Mouse (Mus musculus): ENCODE measurements around the gene 0610040J01Rik. TPM values are rescaled to one million over a fixed set of nuclear protein-coding genes. Genes with fewer than 3 reads are reported as not detected.
A peak's percentile ranks its signal among the peaks of the same experiment; 100 is the strongest.

0610040J01Rik gene
- 3.9 and 4.1 TPM in 2 replicates for polyA plus RNA-seq (2015; fragmentation: Nextera tagmentation; extraction: Ambion mirVana)

DNA sequence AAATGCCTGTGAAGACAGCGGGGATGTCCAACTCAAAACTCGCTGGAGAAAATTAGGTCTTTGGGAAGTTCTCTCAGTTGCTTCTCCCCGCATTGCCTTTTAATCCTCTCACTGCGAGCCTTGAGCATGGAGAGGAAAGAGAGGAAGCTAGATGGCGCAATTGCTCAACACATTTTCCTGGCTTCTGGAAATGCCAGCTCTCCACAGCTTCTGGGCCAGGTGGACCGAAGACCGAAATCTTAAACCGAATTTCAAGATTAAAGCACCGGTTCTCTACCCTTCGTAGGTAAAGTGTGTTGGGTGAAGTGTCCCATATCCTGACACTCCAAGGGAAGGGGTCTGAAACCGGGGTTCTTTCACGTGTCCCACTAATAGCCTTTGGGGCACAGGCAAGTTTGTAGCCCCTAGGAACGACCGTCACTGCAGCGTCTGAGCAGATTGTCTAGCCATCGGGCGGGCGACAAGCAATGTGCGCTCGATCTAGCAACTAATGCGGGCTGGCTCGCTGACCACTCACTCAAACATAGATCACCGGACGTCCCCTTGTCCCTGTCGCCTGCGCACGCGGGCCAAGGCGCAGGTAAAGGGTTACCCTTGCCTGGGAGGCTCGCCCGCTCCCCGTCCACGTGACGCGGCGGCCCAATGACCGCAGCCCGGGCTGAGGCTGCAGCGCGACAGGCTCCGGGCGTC lies at the start of gene 0610040J01Rik:
TSS of gene 0610040J01Rik (plus strand) at position 545 of the 690 bp plus-strand sequence.
- peak; percentile 93 for ATAC-seq (replicated peaks)
- Histone ChIP-seq H3K9ac (replicated peaks) (peak within 1 kb of the TSS; percentile 47), H3K4me1 (0 out of 2 replicates have a peak, but pooled peaks cover 8% of the 10 kb centered on the region), H3K27me3 (0 out of 2 replicates have a peak, but pooled peaks cover 4% of the 10 kb centered on the region), H3K36me3 (no peaks in the 10 kb centered on the region), H3K9me3 (no peaks in the 10 kb centered on the region), H3K4me2 (replicated peaks) (peak within 1 kb of the TSS; percentile 97), H3K27ac (replicated peaks) (no peak within 1 kb of the TSS), H3K4me3 (peak within 1 kb of the TSS; percentile 51)
- WGBS: 2% methylated on average over 42 of the region's 42 CpGs

DNA sequence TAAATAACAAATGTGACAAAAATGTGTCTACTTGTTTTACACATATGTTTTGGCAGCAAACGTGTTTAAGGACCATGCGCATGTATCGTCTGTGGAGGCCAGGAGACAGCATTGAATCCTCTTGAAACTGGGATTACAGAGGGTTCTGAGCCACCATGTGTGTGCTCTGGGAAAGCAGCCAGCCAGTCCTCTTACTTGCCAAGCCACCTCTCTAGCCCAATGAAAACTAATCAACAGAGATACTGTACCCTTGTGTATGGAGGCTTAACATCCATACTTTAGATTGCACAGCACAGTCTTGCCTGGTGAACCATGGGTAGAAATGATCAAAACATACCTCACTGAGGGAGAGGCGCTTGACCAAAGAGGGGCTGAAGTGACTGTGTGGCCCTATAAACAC lies 46.3 kb upstream of the 0610040J01Rik start:
- Histone ChIP-seq H3K36me3 (no peaks in the 10 kb centered on the region), H3K9ac (replicated peaks) (no peak overlapping the region), H3K27me3 (no peaks in the 10 kb centered on the region), H3K4me3 (no peak overlapping the region), H3K4me2 (replicated peaks) (no peak overlapping the region), H3K4me1 (peaks cover 15% of the 10 kb centered on the region), H3K9me3 (no peaks in the 10 kb centered on the region), H3K27ac (replicated peaks) (no peak overlapping the region)
- peak; percentile 52 for ATAC-seq (replicated peaks)
- WGBS: 67% methylated on average over 4 of the region's 4 CpGs

DNA sequence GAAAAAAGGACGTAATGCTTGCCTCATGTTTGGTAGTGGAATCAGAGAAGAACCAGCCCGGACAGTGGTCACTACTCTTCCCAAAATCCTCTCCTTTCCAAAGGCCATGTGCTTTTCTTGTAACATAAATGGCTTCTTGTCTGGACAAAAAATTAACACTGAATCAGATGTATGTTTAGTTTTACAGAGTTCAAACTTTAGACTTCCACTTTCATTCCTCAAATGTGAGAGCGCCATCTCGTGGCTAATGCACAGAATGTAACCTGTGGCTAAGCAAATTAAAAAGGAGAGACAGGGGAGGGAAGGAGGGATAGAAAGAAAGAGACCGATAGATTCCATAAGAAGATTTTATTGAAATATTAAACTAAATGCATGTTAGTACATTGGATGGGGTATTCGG lies 45.4 kb upstream of the 0610040J01Rik start:
- Histone ChIP-seq H3K27me3 (no peaks in the 10 kb centered on the region), H3K27ac (replicated peaks) (no peak overlapping the region), H3K4me3 (no peak overlapping the region), H3K36me3 (no peaks in the 10 kb centered on the region), H3K4me2 (replicated peaks) (peak overlapping the region; percentile 35), H3K9me3 (no peaks in the 10 kb centered on the region), H3K4me1 (peaks cover 15% of the 10 kb centered on the region), H3K9ac (replicated peaks) (no peak overlapping the region)
- WGBS: 42% methylated on average over 6 of the region's 6 CpGs
- peak; percentile 39 for ATAC-seq (replicated peaks)

DNA sequence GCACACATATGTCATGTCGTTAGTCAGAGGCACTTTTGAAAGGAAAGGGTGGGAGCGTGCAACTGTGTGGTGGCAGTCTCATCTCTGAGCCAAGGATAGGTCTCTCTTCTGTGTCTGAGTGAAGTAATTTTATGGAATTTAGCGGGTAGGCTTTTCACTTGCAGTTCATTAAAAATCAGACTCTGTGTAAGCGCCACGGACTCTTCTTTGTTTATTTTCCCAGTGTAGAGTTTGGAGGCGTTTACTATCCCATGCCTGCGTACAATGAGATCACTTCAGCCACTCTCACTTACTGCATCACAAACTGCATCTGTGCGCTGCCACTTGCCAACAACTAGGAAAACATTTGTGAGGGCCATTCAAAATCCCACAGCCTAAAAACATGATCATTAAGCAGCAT lies 44.7 kb upstream of the 0610040J01Rik start:
- Histone ChIP-seq H3K4me3 (peak overlapping the region; percentile 12; the same call in 1 of the 2 replicates), H3K27ac (replicated peaks) (0 out of 2 replicates have a peak overlapping the region, but pooled peaks have one; percentile 29)
- 24% methylated on average over 8 of the region's 8 CpGs for WGBS

DNA sequence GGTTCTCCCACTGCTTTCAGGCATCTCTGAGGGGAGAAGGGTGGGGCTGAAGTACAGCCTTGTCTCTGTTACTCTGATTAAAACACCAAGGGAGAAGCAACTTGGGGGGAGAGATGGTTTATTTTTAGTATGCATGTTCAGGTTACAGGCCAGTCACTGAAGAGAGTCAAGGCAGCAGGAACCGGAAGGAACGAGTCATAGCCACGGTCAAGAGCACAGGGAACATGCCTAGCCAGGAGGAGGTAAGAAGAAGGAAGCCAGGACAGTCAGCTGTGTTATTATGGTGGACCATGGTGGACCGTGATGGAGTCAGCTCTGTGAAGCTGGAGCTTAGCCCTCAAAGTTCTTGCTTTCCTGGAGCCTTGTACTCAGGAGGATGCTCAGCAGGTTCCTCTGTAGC lies 43.9 kb upstream of the 0610040J01Rik start:
- Histone ChIP-seq H3K27ac (replicated peaks) (peak overlapping the region; percentile 29; the same call in 1 of the 2 replicates), H3K4me1 (peaks cover 15% of the 10 kb centered on the region), H3K9ac (replicated peaks) (no peak overlapping the region), H3K36me3 (no peaks in the 10 kb centered on the region), H3K4me2 (replicated peaks) (no peak overlapping the region), H3K9me3 (no peaks in the 10 kb centered on the region), H3K27me3 (no peaks in the 10 kb centered on the region), H3K4me3 (no peak overlapping the region)
- ATAC-seq (replicated peaks): no peak
- 91% methylated on average over 4 of the region's 4 CpGs for WGBS

More for the DNA sequence above, 44.7 kb upstream of the 0610040J01Rik start:
- no peaks in the 10 kb centered on the region for H3K9me3 ChIP-seq
- H3K27me3 ChIP-seq: no peaks in the 10 kb centered on the region
- H3K9ac ChIP-seq (replicated peaks): no peak overlapping the region
- H3K4me2 ChIP-seq (replicated peaks): peak overlapping the region; percentile 35
- ATAC-seq (replicated peaks): peak; percentile 79
- H3K36me3 ChIP-seq: no peaks in the 10 kb centered on the region
- peaks cover 15% of the 10 kb centered on the region for H3K4me1 ChIP-seq

DNA sequence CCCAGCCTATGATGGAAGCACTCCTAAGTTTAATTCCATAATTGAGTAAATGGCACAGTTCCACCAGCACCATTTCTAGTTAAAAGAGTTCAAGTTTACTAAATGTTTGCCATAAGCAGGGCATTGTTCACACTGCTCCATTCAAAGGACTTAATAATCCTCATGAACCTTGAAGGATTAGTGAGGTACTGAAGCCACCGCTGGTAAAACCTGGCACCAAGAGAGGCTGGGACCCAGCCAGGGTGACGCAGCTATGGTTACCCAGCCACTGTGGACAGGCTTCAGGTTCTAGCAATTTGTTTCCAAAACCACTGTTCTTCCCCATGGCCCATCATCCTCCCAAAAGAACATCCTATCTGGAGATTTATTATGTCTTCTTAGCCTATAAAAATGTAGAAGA lies 39.2 kb upstream of the 0610040J01Rik start:
- Histone ChIP-seq H3K27ac (replicated peaks) (no peak overlapping the region), H3K27me3 (no peaks in the 10 kb centered on the region), H3K9ac (replicated peaks) (no peak overlapping the region), H3K9me3 (no peaks in the 10 kb centered on the region), H3K36me3 (no peaks in the 10 kb centered on the region), H3K4me3 (no peak overlapping the region), H3K4me2 (replicated peaks) (no peak overlapping the region), H3K4me1 (no peaks in the 10 kb centered on the region)
- ATAC-seq (replicated peaks): peak; percentile 65
- WGBS: 40% methylated on average over 2 of the region's 2 CpGs

DNA sequence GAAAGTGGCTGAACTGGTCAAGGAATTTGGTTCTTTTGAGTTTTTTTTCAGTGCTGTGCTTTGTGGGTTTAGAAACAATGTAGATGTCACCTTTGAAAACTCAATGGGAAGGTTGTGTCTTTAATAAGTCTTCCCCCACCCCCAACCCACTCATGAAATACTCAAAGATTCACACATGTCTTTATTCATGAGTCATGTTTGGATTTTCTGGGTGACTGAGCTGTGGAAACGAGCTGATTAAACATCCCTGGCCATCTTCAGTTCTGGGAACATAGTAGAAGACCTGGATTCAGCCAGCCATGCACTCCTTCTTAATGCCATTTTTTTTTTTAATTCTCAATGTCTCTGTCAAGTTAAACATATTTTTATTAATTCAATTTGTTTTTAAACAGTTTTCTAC lies 38.6 kb upstream of the 0610040J01Rik start:
- Histone ChIP-seq H3K4me2 (replicated peaks) (no peak overlapping the region), H3K4me1 (no peaks in the 10 kb centered on the region), H3K9ac (replicated peaks) (no peak overlapping the region), H3K36me3 (no peaks in the 10 kb centered on the region), H3K27ac (replicated peaks) (no peak overlapping the region), H3K9me3 (no peaks in the 10 kb centered on the region), H3K27me3 (no peaks in the 10 kb centered on the region), H3K4me3 (no peak overlapping the region)
- ATAC-seq (replicated peaks): no peak
- 35% methylated on average over 1 of the region's 1 CpGs for WGBS

DNA sequence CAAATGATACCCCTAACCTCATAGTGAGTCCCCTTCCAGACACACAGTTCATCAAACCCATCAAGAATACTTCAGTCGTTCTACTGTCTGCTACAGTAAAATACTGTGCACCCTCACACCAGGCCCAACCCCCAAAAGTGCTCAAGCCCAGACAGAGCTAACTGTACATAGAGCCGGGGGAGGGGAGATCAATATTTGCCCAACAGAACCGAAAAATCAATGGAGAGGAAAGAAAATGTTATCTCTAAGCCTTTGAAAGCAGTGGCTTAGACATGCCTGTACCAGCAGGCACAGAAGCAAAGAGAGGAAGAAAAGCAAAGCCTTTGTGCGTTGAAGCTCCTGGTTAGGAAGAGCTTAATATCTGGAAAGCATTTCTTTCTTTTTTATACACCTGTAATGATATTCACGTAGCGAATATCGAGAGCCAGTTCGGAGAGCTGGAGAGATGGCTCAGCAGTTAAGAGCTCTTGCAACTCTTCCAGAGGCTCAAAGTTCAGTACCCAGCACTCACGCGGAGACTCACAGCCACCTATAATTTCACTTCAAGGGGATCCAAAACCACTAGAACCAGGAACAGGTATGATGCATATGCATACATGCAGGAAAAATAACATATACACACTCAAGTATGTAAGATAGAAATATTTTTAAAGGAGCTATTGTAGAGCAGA lies 23.9 kb upstream of the 0610040J01Rik start:
- H3K4me1 ChIP-seq: no peaks in the 10 kb centered on the region
- WGBS: 93% methylated on average over 10 of the region's 10 CpGs
- no peak overlapping the region for H3K27ac ChIP-seq (replicated peaks)
- no peaks in the 10 kb centered on the region for H3K27me3 ChIP-seq
- H3K9me3 ChIP-seq: no peaks in the 10 kb centered on the region
- H3K4me3 ChIP-seq: no peak overlapping the region
- H3K4me2 ChIP-seq (replicated peaks): no peak overlapping the region
- ATAC-seq (replicated peaks): no peak
- no peak overlapping the region for H3K9ac ChIP-seq (replicated peaks)
- no peaks in the 10 kb centered on the region for H3K36me3 ChIP-seq

DNA sequence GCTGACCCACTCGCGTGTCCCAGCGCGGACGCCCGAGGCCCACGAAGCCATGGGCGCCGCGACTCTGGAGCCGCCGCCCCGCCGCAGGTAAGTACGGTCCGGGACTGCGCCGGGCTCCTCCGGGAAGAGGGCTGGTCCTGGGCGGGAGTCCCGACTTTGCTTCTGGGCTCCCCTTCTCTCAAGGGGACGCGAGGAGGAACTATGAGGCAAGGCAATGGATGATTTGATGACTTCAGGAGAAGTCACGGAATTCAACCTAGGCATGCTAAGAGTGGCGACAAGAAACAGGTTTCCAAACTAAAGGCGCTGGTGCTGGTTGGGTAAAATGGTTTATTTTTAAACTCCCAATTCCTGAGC lies 324 bp downstream of the 0610040J01Rik start:
- Histone ChIP-seq H3K4me1 (0 out of 2 replicates have a peak, but pooled peaks cover 8% of the 10 kb centered on the region), H3K27me3 (0 out of 2 replicates have a peak, but pooled peaks cover 4% of the 10 kb centered on the region), H3K4me3 (peak overlapping the region; percentile 51), H3K36me3 (no peaks in the 10 kb centered on the region), H3K9ac (replicated peaks) (peak overlapping the region; percentile 47), H3K4me2 (replicated peaks) (peak overlapping the region; percentile 97), H3K27ac (replicated peaks) (no peak overlapping the region), H3K9me3 (no peaks in the 10 kb centered on the region)
- whole genome bisulfite sequencing: under 1% methylated on average over 22 of the region's 26 CpGs
- no peak; the same call in 1 of the 2 replicates for ATAC-seq (replicated peaks)

DNA sequence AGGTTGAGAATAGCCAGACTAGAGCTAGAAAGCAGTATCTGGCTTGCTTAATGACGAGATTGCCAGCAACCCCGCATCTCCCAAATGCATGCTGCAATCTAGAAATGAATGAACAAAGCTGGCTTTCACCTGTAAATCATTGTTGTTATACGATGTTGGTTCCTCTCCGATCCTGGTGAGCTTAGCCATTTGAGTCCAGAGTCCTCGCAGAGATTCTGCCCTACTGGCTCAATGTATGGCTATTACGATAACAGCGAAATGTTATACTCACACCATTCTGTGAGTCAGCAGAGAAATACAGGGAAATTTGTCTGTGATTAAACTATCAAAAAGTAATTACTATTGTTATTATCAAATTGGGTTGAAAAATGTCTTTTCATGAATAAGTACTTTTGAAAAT lies 4.5 kb downstream of the 0610040J01Rik start:
- H3K9ac ChIP-seq (replicated peaks): no peak overlapping the region
- 0 out of 2 replicates have a peak, but pooled peaks cover 4% of the 10 kb centered on the region for H3K27me3 ChIP-seq
- ATAC-seq (replicated peaks): no peak
- 0 out of 2 replicates have a peak, but pooled peaks cover 8% of the 10 kb centered on the region for H3K4me1 ChIP-seq
- H3K27ac ChIP-seq (replicated peaks): no peak overlapping the region
- no peaks in the 10 kb centered on the region for H3K9me3 ChIP-seq
- WGBS: 91% methylated on average over 7 of the region's 7 CpGs
- H3K36me3 ChIP-seq: no peaks in the 10 kb centered on the region
- H3K4me3 ChIP-seq: no peak overlapping the region
- H3K4me2 ChIP-seq (replicated peaks): no peak overlapping the region

DNA sequence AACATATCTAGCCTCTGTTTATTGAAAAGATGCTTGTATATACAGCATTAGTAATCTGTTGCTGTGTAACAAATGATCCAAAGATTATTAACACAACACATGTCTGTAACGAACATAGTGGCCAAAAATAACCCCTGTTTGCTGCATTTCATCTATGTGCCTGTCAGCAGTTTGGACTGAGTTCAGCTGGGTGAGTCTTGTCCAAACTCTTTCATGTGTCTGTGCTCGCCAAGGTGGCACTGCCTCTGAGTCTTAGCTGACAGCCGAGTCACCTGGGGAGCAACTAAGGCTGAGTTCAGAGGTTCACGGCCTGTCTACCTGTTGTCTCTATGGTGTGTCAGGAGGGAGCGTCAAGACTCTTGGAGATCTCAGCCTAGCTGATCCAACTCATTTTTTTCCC lies 5.1 kb downstream of the 0610040J01Rik start:
- no peak for ATAC-seq (replicated peaks)
- Histone ChIP-seq H3K9me3 (no peaks in the 10 kb centered on the region), H3K27me3 (0 out of 2 replicates have a peak, but pooled peaks cover 3% of the 10 kb centered on the region), H3K36me3 (no peaks in the 10 kb centered on the region), H3K9ac (replicated peaks) (no peak overlapping the region), H3K4me2 (replicated peaks) (no peak overlapping the region), H3K4me1 (0 out of 2 replicates have a peak, but pooled peaks cover 5% of the 10 kb centered on the region), H3K4me3 (no peak overlapping the region), H3K27ac (replicated peaks) (no peak overlapping the region)
- 73% methylated on average over 5 of the region's 5 CpGs for WGBS

DNA sequence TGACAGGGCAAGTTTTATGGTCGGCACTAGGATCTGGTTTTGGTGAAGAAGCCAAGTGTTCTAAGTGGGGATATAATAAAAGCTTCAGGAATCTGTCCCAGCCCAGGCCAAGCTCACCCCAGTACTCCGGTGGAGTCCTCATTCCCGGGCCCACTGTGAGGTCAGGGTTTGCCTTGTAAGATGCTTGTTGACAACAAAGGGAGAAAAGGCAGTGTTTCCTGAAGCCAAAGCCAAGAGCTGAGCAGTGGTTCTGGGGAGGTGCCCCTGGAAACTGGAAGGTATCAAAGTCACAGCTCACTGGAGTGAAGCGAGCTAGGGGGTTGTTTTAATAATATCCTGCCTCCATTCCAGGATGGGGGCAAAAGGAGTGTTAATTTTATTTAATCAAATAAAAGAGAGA lies 6.8 kb downstream of the 0610040J01Rik start:
- H3K9ac ChIP-seq (replicated peaks): no peak overlapping the region
- no peaks in the 10 kb centered on the region for H3K36me3 ChIP-seq
- H3K4me2 ChIP-seq (replicated peaks): no peak overlapping the region
- H3K9me3 ChIP-seq: no peaks in the 10 kb centered on the region
- no peaks in the 10 kb centered on the region for H3K4me1 ChIP-seq
- no peaks in the 10 kb centered on the region for H3K27me3 ChIP-seq
- no peak overlapping the region for H3K27ac ChIP-seq (replicated peaks)
- 68% methylated on average over 4 of the region's 4 CpGs for WGBS
- no peak for ATAC-seq (replicated peaks)
- H3K4me3 ChIP-seq: no peak overlapping the region
